Mouse (Mus musculus) spleen, embryonic (tissue): ENCODE measurements around the gene Jade1.

ENCODE experiments used
- CTCF ChIA-PET: fragments of 350-600 bp; sonication (Branson Sonifier 250); formaldehyde crosslinking; loops from one replicate; lab custom pipeline; 2022; lab: Charles Lee

The Jade1 gene

DNA sequence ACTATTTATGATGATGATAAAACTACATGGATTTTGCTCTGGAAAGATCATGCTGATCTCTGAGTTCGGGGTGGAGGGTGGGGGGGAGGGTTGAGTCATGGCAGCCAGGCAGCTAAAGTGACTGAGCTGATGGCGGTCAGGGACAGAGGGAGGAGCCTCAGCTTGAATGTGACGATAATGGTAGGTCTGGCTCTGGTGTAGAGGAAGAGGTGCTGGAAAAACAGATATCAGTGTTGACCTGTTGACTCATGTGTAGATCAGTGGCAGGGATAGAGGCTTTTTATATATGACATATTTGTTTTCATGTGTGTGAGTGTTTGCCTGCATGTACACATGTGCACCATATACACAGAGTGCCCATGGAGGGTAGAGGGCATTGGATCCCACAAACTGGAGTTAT, 3.9 kb upstream of the Jade1 start:
- CTCF ChIA-PET: no interaction called here

GRCm38 (mm10) chr3:41552777-41553548, 2.6 kb upstream of the Jade1 start:
- CTCF ChIA-PET: interaction anchor here (0.7 kb wide), 1 partner anchor 540 kb away, joined by 4 read pairs; no protein-coding TSS in a partner anchor

DNA sequence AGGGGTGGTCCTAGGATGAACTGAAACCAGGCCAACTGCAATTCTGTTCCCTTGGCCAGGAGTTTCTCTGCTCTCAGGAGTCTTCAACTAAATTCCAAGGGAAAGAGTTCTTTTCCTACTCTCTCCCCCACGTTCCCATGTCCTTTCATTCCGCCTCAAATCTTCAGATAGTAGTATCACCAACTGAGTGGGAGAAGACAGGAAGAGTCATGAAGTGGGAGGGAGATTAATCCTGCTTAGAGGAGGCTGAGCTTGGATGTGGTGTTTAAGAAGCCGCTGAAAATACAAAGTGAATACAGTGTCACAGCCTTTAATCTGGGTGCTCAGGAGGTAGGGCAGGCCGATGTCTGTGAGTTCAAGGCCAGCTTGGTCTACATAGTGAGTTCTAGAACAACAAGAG, 1.9 kb upstream of the Jade1 start:
- CTCF ChIA-PET: interaction anchor here (0.6 to 0.7 kb wide), 2 partner anchors 10 to 540 kb away, joined by 3 to 4 read pairs; no protein-coding TSS in a partner anchor

- CTCF ChIA-PET: interaction anchor here (0.6 kb wide), 1 partner anchor 9 kb away, joined by 3 read pairs; no protein-coding TSS in a partner anchor
Measured at GRCm38 (mm10) chr3:41554480-41555475, 753 bp upstream of the Jade1 start.

- CTCF ChIA-PET: interaction anchor here (0.5 kb wide), 1 partner anchor 25 kb away, joined by 3 read pairs; no protein-coding TSS in a partner anchor
Measured at GRCm38 (mm10) chr3:41556451-41557266, 1.1 kb downstream of the Jade1 start.

GRCm38 (mm10) chr3:41557267-41557995, 1.9 kb downstream of the Jade1 start:
- CTCF ChIA-PET: no interaction called here

DNA sequence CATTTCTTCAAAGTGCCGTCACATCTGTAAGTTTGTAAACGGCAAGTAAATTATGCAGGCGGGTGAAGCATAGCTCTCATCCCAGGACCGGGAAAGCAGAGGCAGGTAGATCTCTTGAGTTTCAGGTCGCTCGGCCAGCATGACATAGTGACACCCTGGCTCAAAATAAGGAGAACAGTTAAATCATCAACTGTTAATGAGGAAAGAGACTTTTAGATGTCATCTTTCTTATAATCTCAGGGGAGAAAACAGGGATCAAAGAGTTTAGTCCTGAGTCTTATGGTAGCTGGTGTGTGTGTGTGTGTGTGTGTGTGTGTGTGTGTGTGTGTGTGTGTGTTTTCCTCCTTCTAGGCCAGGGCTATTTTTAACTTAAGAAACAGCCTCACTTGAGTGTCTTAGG, 5.0 kb downstream of the Jade1 start:
- CTCF ChIA-PET: no interaction called here

DNA sequence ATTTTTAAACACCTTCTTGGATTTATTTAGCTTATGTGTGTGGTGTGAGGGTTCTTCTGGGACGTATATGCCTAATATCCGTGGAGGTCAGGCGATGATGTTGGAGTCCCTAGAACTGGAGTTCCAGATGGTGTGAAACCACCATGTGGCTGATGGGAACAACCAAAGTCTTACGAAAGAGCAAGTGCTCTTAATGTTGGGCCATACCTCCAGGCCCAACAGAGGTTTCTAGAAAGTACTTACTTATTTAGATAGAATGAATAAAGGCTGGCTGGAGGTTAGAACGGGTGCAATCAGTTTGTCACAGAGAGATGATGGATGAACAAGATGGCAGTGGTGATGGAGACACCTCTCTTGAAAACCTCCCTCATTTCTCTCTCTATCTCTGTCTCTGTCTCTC, 6.3 kb downstream of the Jade1 start:
- CTCF ChIA-PET: no interaction called here

- CTCF ChIA-PET: interaction anchor here (0.6 kb wide), 1 partner anchor 9 kb away, joined by 3 read pairs; no protein-coding TSS in a partner anchor
Measured at GRCm38 (mm10) chr3:41563211-41563931, 7.8 kb downstream of the Jade1 start.

DNA sequence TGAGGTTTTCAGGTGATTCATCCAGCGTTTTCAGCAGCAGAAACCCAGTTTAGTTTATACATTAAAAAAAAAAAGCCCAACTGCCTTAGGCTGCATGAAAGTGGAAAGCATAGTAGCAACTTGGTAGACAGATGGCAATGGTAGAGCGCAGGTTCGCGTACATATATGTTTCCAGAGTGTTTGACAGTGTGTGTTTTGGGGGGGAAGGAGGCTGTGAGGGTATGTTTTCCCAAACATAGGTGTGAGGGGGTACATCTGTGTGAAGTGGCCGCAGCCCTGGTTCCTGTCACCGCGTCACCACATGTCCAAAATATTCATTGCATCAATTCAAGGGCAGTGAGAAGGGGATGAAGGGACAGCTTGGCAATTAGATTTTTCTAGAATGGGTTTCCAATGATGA, 8.5 kb downstream of the Jade1 start:
- CTCF ChIA-PET: interaction anchor here (0.6 kb wide), 1 partner anchor 10 kb away, joined by 3 read pairs; no protein-coding TSS in a partner anchor

- CTCF ChIA-PET: no interaction called here
Measured at GRCm38 (mm10) chr3:41564471-41565213, 9.1 kb downstream of the Jade1 start.

DNA sequence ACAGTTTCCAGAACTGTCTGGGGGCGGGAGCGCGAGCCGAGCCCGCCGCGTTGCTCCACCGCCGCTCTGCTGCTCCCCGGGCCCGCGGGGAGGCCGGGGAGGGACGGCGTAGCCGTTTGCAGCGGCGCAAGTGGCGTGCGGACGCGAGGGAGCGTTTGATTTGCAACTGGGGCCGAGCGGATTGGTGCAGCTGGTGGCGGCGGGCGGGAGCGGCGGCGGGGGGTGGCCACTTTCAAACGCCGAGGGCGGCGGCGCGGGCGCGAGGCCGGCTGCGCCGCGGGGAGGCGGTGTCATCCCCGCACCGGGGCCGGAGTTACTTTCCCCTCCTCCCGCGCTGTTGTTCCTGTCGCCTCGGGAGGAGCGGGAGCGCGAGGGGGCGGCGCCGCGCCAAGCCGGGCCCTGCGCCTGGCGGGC, 9.9 kb downstream of the Jade1 start:
- CTCF ChIA-PET: no interaction called here

DNA sequence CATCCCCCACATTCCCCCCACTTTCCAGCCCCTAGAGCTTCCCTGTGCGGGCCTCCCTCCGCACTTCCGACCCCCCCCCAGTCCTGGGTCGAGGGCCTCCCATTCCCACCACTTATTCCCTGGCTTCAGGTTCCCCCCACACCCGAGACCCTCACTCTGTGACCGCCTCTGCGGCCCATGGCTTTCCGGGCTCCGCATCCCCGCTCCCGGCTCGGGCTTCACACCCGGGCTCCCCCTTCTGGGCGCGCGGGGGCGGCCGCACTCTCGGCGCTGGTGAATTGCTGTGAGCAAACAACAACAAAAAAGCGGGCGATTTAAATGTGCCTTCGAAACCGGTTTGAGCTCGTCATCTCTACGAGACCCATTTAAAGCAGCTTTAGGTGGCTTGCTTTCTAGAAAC, 10.4 kb downstream of the Jade1 start:
- CTCF ChIA-PET: no interaction called here

DNA sequence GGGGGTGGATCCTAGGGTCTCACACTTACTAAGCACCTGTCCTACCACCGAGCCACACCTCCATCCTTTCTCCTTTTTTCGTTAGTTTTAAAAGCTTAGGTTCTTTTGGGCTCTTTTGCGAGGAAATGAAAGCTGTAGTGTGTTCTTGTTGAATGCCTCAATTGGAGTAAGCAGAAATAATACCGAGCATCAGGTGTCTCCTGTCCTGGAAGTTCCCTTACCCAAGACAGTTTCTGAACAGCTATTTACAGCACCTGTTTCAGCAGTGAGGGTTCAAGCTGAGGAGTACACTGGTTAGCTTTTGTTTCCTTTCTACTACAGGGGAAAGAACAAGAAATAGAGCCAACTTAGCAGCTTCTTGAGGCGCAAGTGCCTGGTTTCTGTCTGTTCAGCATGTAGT, 14.4 kb downstream of the Jade1 start:
- CTCF ChIA-PET: no interaction called here

GRCm38 (mm10) chr3:41572131-41572530, 16.6 kb downstream of the Jade1 start:
- CTCF ChIA-PET: interaction anchor here (0.6 kb wide), 1 partner anchor 9 kb away, joined by 8 read pairs; no protein-coding TSS in a partner anchor

- CTCF ChIA-PET: no interaction called here
Measured at GRCm38 (mm10) chr3:41572968-41573367, 17.4 kb downstream of the Jade1 start.

DNA sequence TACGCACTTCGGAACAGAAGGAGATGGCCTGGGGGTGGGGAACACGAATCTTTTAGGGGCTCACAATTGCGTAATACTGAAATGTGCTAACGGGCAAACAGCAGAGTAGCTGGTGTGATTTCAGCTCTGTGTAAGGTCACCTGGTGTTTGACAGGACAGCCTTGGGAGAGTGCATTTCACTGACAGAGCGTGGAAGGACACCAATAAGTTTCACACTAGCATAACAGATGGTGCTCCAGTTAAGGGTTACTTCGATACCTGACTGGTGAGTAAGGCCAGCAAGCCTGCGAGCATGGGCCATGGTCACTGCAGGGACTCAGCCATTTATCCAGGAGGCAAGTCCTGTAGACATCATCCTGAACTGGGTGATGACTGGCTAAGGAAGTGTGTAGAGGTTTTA, 18.7 kb downstream of the Jade1 start:
- CTCF ChIA-PET: no interaction called here

GRCm38 (mm10) chr3:41574720-41575435, 19.3 kb downstream of the Jade1 start:
- CTCF ChIA-PET: no interaction called here
